ENCODE assay signal across 8 mouse cellular contexts in genomic region chr6:72438226-72438625, GRCm38 (mm10). TPM values are rescaled to one million over a fixed set of nuclear protein-coding genes. Genes with fewer than 3 reads are reported as not detected.
DNase-seq lines count a peak whose midpoint lies in the region; ATAC-seq and TF ChIP-seq lines count a peak whose summit lies in the region.

No protein-coding gene starts in this region.

- H3K4me1 ChIP-seq in liver, adult 2 months (ENCODE audit: control insufficient read depth, insufficient read depth, low read length), result peaks cover 2% of the 10 kb centered on the region
- H3K4me1 ChIP-seq in limb, embryonic 10.5 days, result peaks cover 33% of the 10 kb centered on the region
- peaks cover 41% of the 10 kb centered on the region for H3K4me1 ChIP-seq in neural tube, embryonic 15.5 days

- peaks cover 13% of the 10 kb centered on the region for H3K79me2 ChIP-seq in liver, adult 2 months (ENCODE audit: control insufficient read depth, insufficient read depth, low read length)

- no peak for ATAC-seq in neural tube, embryonic 15.5 days (ENCODE audit: low FRiP score)
- ATAC-seq in monocyte, adult 5-6 weeks (replicated peaks; ENCODE audit: insufficient number of reproducible peaks, low FRiP score, low TSS enrichment, poor library complexity, severe bottlenecking), result no peak

- DNase-seq in liver, adult 2 months (ENCODE audit: extremely low read depth, low read depth, low spot score), result no peak
- no peak for DNase-seq in liver
- DNase-seq in embryo, embryonic 9.5 days (ENCODE audit: extremely low spot score), result peak; percentile 26
- no peak for DNase-seq in limb, embryonic 10.5 days (ENCODE audit: low spot score)
- DNase-seq in urinary bladder, adult 18-20 months (ENCODE audit: low spot score in 2 of 2), result no peak
- no peak for DNase-seq in adrenal gland, postnatal 10 days

- H3K27ac ChIP-seq in liver, adult 2 months (replicated peaks; ENCODE audit: insufficient read depth, low read depth, low read length), result no peak overlapping the region
- H3K27ac ChIP-seq in limb, embryonic 10.5 days, result peak overlapping the region; percentile 99
- H3K27ac ChIP-seq in neural tube, embryonic 15.5 days (replicated peaks), result peak overlapping the region; percentile 100; the same call in 1 of the 2 replicates

- H3K9ac ChIP-seq in liver, adult 2 months (ENCODE audit: low read depth, low read length), result peak overlapping the region; percentile 49; the same call in 1 of the 2 replicates
- H3K9ac ChIP-seq in neural tube, embryonic 15.5 days (replicated peaks), result peak overlapping the region; percentile 100

- WGBS in liver, adult 2 months, result 6% methylated on average over 5 of the region's 5 CpGs
- WGBS in limb, embryonic 10.5 days, result 3% methylated on average over 5 of the region's 5 CpGs
- under 1% methylated on average over 5 of the region's 5 CpGs for WGBS in neural tube, embryonic 15.5 days

- TF ChIP-seq POLR2A in liver, adult 2 months (IDR thresholded peaks at IDR 0.05; ENCODE audit: extremely low read depth, insufficient read depth, low read length), result no peak

- H3K4me2 ChIP-seq in neural tube, embryonic 15.5 days, result peak overlapping the region; percentile 79

- TF ChIP-seq CTCF in liver, adult 2 months (IDR thresholded peaks at IDR 0.05; ENCODE audit: low read depth, low read length), result no peak

- H3K9me3 ChIP-seq in limb, embryonic 10.5 days (replicated peaks), result no peaks in the 10 kb centered on the region
- H3K9me3 ChIP-seq in neural tube, embryonic 15.5 days (replicated peaks), result no peaks in the 10 kb centered on the region

- peak overlapping the region; percentile 98 for H3K4me3 ChIP-seq in liver, adult 2 months (ENCODE audit: insufficient read depth, low read depth, low read length)
- peak overlapping the region; percentile 86 for H3K4me3 ChIP-seq in limb, embryonic 10.5 days
- peak overlapping the region; percentile 98 for H3K4me3 ChIP-seq in neural tube, embryonic 15.5 days (replicated peaks)

- H3K27me3 ChIP-seq in liver, adult 2 months (ENCODE audit: control insufficient read depth, insufficient read depth, low read length), result no peaks in the 10 kb centered on the region
- H3K27me3 ChIP-seq in limb, embryonic 10.5 days (ENCODE audit: low read depth, poor library complexity, severe bottlenecking), result no peaks in the 10 kb centered on the region
- H3K27me3 ChIP-seq in neural tube, embryonic 15.5 days (replicated peaks), result no peaks in the 10 kb centered on the region

- peaks cover 39% of the 10 kb centered on the region for H3K36me3 ChIP-seq in liver, adult 2 months (ENCODE audit: control insufficient read depth, insufficient read depth, low read length)
- peaks cover 51% of the 10 kb centered on the region for H3K36me3 ChIP-seq in limb, embryonic 10.5 days
- peaks cover 31% of the 10 kb centered on the region for H3K36me3 ChIP-seq in neural tube, embryonic 15.5 days

RNA-seq across cellular contexts. Expression of gene Mat2a, which starts 1.1 kb away (rescaled TPM):
- 54.0 and 59.7 TPM in 2 replicates for total RNA-seq in liver, adult 2 months (2014; rRNA removed)
- polyA plus RNA-seq in liver, adult 2 months (2012; rRNA removed), result 19.8 and 31.1 TPM in 2 replicates
- polyA plus RNA-seq in limb, embryonic 10.5 days (2016; fragmentation: Nextera tagmentation; extraction: Ambion mirVana), result 481 and 493 TPM in 2 replicates
- 341 and 365 TPM in 2 replicates for polyA plus RNA-seq in neural tube, embryonic 15.5 days (2015; fragmentation: Nextera tagmentation; extraction: Ambion mirVana)
- total RNA-seq in monocyte, adult 5-6 weeks (2017), result 122 to 186 TPM (median 164 TPM) in 3 replicates
- 100 to 1,000 TPM; 225 to 245 TPM for total RNA-seq in adrenal gland, postnatal 10 days (2021)

RNA-seq across cellular contexts. Expression of gene Ggcx, which starts 24.1 kb away (rescaled TPM):
- total RNA-seq in liver, adult 2 months (2014; rRNA removed), result 71.0 and 80.9 TPM in 2 replicates
- 62.4 and 67.3 TPM in 2 replicates for polyA plus RNA-seq in liver, adult 2 months (2012; rRNA removed)
- polyA plus RNA-seq in limb, embryonic 10.5 days (2016; fragmentation: Nextera tagmentation; extraction: Ambion mirVana), result 20.2 and 25.9 TPM in 2 replicates
- 19.0 and 23.2 TPM in 2 replicates for polyA plus RNA-seq in neural tube, embryonic 15.5 days (2015; fragmentation: Nextera tagmentation; extraction: Ambion mirVana)
- 10.1 to 13.9 TPM (median 11.1 TPM) in 3 replicates for total RNA-seq in monocyte, adult 5-6 weeks (2017)
- 10 to 100 TPM; 42.4 to 42.7 TPM for total RNA-seq in adrenal gland, postnatal 10 days (2021)

RNA-seq across cellular contexts. Expression of gene Vamp8, which starts 47.7 kb away (rescaled TPM):
- total RNA-seq in liver, adult 2 months (2014; rRNA removed), result 193 and 238 TPM in 2 replicates
- 219 and 220 TPM in 2 replicates for polyA plus RNA-seq in liver, adult 2 months (2012; rRNA removed)
- 67.5 and 81.7 TPM in 2 replicates for polyA plus RNA-seq in limb, embryonic 10.5 days (2016; fragmentation: Nextera tagmentation; extraction: Ambion mirVana)
- polyA plus RNA-seq in neural tube, embryonic 15.5 days (2015; fragmentation: Nextera tagmentation; extraction: Ambion mirVana), result 19.1 and 52.7 TPM in 2 replicates
- 202 to 246 TPM (median 207 TPM) in 3 replicates for total RNA-seq in monocyte, adult 5-6 weeks (2017)
- total RNA-seq in adrenal gland, postnatal 10 days (2021), result 100 to 1,000 TPM; 109 to 123 TPM

RNA-seq across cellular contexts. Expression of gene Vamp5, which starts 58.0 kb away (rescaled TPM):
- total RNA-seq in liver, adult 2 months (2014; rRNA removed), result 18.9 and 20.5 TPM in 2 replicates
- 18.3 and 18.5 TPM in 2 replicates for polyA plus RNA-seq in liver, adult 2 months (2012; rRNA removed)
- 19.1 and 19.7 TPM in 2 replicates for polyA plus RNA-seq in limb, embryonic 10.5 days (2016; fragmentation: Nextera tagmentation; extraction: Ambion mirVana)
- 20.4 and 25.7 TPM in 2 replicates for polyA plus RNA-seq in neural tube, embryonic 15.5 days (2015; fragmentation: Nextera tagmentation; extraction: Ambion mirVana)
- 6.6 to 20.9 TPM (median 13.2 TPM) in 3 replicates for total RNA-seq in monocyte, adult 5-6 weeks (2017)
- total RNA-seq in adrenal gland, postnatal 10 days (2021), result 10 to 100 TPM; 25.2 to 46.6 TPM
